Comparison of ENCODE assay signal across 14 mouse cellular contexts in the genomic region with DNA sequence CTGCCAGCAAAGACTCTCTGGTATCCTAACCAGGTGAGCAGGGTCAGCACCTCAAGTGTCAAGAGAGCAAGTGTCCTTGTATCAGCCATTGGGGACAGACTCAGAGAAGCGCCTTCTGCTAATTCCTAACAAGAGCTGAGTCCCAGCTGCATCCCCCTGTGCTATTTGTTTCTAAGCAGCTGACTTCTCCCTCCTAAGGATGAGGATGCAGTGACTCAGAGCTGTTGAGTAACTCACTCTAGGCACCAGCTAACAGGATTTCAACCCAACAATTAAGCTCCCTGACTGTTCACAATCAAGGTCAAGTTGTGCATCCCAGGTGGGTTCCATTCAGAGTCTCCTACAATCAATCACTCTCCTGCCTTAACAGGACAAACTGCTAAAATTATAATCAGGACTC.
"Had no signal": no experiment of that assay in that cellular context is flagged by ENCODE, and none has a peak within 500 bp of the region (broad histone marks: within the 10 kb centered on the region; RNA-seq: fewer than 3 reads in every experiment).

No protein-coding gene starts in this region.

- DNase-seq: kidney, adult 2 months; kidney, postnatal 14 days; layer of hippocampus, adult 9-11 months; lung, adult 2 months; lung, postnatal 36 days; right cerebral cortex, postnatal 25 days; thymus, postnatal 4 days had no signal

- H3K4me3 ChIP-seq: kidney, embryonic 15.5 days; limb, embryonic 13.5 days; liver, embryonic 15.5 days; megakaryocyte, embryonic 14.5 days; midbrain, embryonic 15.5 days; neural tube, embryonic 12.5 days had no signal

- H3K27ac ChIP-seq: kidney, embryonic 15.5 days; limb, embryonic 13.5 days; liver, embryonic 15.5 days; midbrain, embryonic 15.5 days; neural tube, embryonic 12.5 days had no signal

- H3K4me1 ChIP-seq: liver, embryonic 15.5 days had no signal

- ATAC-seq: lung, postnatal 0 days; midbrain, embryonic 15.5 days had no signal
